ENCODE assay signal across 1 mouse cellular context in the genomic region with DNA sequence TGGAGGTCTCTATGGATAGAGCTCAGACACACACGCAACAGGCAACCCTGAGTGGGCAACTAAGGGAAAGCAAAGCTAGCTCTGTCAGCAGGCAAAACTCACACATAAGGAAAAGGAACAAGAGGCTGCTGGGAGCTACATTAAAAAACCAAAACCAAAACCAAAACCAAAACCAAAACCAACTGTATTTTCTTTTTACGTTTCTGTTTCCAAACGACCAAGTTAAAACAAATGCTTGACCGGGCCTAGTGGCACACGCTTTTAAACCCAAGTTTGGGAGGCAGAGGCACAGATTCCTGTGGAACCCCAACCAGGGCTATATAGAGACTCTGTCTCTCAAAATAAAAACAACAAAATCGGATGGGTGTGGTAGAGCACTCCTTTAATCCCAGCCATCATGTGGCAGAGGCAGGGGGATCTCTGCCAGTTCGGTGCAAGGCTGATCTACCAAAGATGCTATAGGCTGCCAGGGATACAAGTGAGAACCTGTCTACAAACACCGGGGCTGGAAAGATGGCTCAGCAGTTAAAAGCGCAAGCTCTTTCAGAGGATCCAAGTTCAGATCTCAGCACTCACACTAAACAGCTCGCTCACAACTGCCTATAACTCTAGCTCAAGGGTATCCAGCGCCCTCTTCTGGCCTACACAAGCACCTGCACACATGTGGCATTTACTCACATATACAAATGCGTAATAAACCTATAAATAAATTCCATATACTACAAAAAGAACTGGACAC.
TF ChIP-seq lines count a peak whose summit lies in the region.

No protein-coding gene starts in this region.

TF ChIP-seq in CH12.LX, 34 proteins besides CTCF, POLR2A, EP300 and RAD21 (continued from another document):
- TF ChIP-seq MXI1 (IDR thresholded peaks at IDR 0.05; ENCODE audit: low read depth, low read length) (peak; percentile 59; the same call in 1 of the 2 replicates), ZMIZ1 (IDR thresholded peaks at IDR 0.05; ENCODE audit: low read depth, low read length) (no peak), ZKSCAN1 (IDR thresholded peaks at IDR 0.05; ENCODE audit: borderline replicate concordance, low read depth, low read length) (no peak), BHLHE40 (IDR thresholded peaks at IDR 0.05; ENCODE audit: low read depth, low read length) (0 out of 2 replicates have a peak, but pooled peaks have one; percentile 10), IRF4 (IDR thresholded peaks at IDR 0.05; ENCODE audit: low read depth, low read length) (peak; percentile 55; the same call in 1 of the 2 replicates), JUND (conservative IDR thresholded peaks at IDR 0.05; ENCODE audit: low read depth, low read length) (no peak), ZC3H11A (IDR thresholded peaks at IDR 0.05; ENCODE audit: low read depth, low read length) (no peak), HCFC1 (IDR thresholded peaks at IDR 0.05; ENCODE audit: low read depth, low read length) (0 out of 2 replicates have a peak, but pooled peaks have one; percentile 44), JUN (IDR thresholded peaks at IDR 0.05; ENCODE audit: insufficient read depth, low read depth, low read length) (no peak), MEF2A (IDR thresholded peaks at IDR 0.05; ENCODE audit: borderline replicate concordance, low read depth, low read length) (0 out of 2 replicates have a peak, but pooled peaks have one; percentile 9), KAT2A (IDR thresholded peaks at IDR 0.05; ENCODE audit: insufficient replicate concordance, low read length) (no peak)
TF ChIP-seq in CH12.LX: peak in this region for 10.
